Mouse (Mus musculus): ENCODE results near the gene Agxt2. TPM values are rescaled to one million over a fixed set of nuclear protein-coding genes. Genes with fewer than 3 reads are reported as not detected.

Gene Agxt2
- polyA plus RNA-seq, 1 experiment from 2014 or later = not detected

GRCm38 (mm10) chr15:10421138-10421784, 62.9 kb downstream of the Agxt2 start:
- H3K4me1 ChIP-seq (replicated peaks; ENCODE audit: control insufficient read depth, insufficient read depth, low read length) = peaks cover 7% of the 10 kb centered on the region
- no peaks in the 10 kb centered on the region for H3K36me3 ChIP-seq (replicated peaks; ENCODE audit: control insufficient read depth, insufficient read depth)
- H3K4me2 ChIP-seq (replicated peaks) = no peak overlapping the region
- DNase-seq (ENCODE audit: low spot score) (peak; percentile 48), ATAC-seq (ENCODE audit: low FRiP score) (peak; percentile 86)
- no peak overlapping the region for H3K9ac ChIP-seq
- H3K27me3 ChIP-seq (ENCODE audit: control insufficient read depth, insufficient read depth, low read length) = no peaks in the 10 kb centered on the region
- no peaks in the 10 kb centered on the region for H3K9me3 ChIP-seq (ENCODE audit: control insufficient read depth, low read length)
- WGBS = 12% methylated on average over 7 of the region's 7 CpGs
- H3K27ac ChIP-seq = no peak overlapping the region
- no peak overlapping the region for H3K4me3 ChIP-seq (replicated peaks; ENCODE audit: low read length)

- ATAC-seq (ENCODE audit: low FRiP score) = no peak; the same call in 1 of the 2 replicates
- H3K4me3 ChIP-seq (replicated peaks; ENCODE audit: low read length) = no peak overlapping the region
- 17% methylated on average over 1 of the region's 1 CpGs for WGBS
These were observed 63.4 kb downstream of the Agxt2 start for GRCm38 (mm10) chr15:10421785-10422144.

GRCm38 (mm10) chr15:10426124-10426523, 67.8 kb downstream of the Agxt2 start:
- DNase-seq (ENCODE audit: low spot score) (no peak), ATAC-seq (ENCODE audit: low FRiP score) (no peak)
- Histone ChIP-seq H3K9ac (no peak overlapping the region), H3K27me3 (ENCODE audit: control insufficient read depth, insufficient read depth, low read length) (no peaks in the 10 kb centered on the region), H3K4me1 (replicated peaks; ENCODE audit: control insufficient read depth, insufficient read depth, low read length) (peaks cover 7% of the 10 kb centered on the region), H3K4me3 (replicated peaks; ENCODE audit: low read length) (no peak overlapping the region), H3K9me3 (ENCODE audit: control insufficient read depth, low read length) (no peaks in the 10 kb centered on the region), H3K4me2 (replicated peaks) (no peak overlapping the region), H3K27ac (no peak overlapping the region), H3K36me3 (replicated peaks; ENCODE audit: control insufficient read depth, insufficient read depth) (no peaks in the 10 kb centered on the region)
- WGBS = 91% methylated on average over 6 of the region's 6 CpGs

More at GRCm38 (mm10) chr15:10421785-10422144, 63.4 kb downstream of the Agxt2 start:
- no peak for DNase-seq (ENCODE audit: low spot score)
- peaks cover 7% of the 10 kb centered on the region for H3K4me1 ChIP-seq (replicated peaks; ENCODE audit: control insufficient read depth, insufficient read depth, low read length)
- no peaks in the 10 kb centered on the region for H3K27me3 ChIP-seq (ENCODE audit: control insufficient read depth, insufficient read depth, low read length)
- no peak overlapping the region for H3K9ac ChIP-seq
- no peaks in the 10 kb centered on the region for H3K9me3 ChIP-seq (ENCODE audit: control insufficient read depth, low read length)
- H3K27ac ChIP-seq = no peak overlapping the region
- H3K4me2 ChIP-seq (replicated peaks) = no peak overlapping the region
- H3K36me3 ChIP-seq (replicated peaks; ENCODE audit: control insufficient read depth, insufficient read depth) = no peaks in the 10 kb centered on the region

GRCm38 (mm10) chr15:10426545-10427266, 68.4 kb downstream of the Agxt2 start:
- ATAC-seq (ENCODE audit: low FRiP score) = no peak
- H3K9ac ChIP-seq = no peak overlapping the region
- no peak for DNase-seq (ENCODE audit: low spot score)
- no peaks in the 10 kb centered on the region for H3K9me3 ChIP-seq (ENCODE audit: control insufficient read depth, low read length)
- no peaks in the 10 kb centered on the region for H3K27me3 ChIP-seq (ENCODE audit: control insufficient read depth, insufficient read depth, low read length)
- H3K27ac ChIP-seq = no peak overlapping the region
- no peaks in the 10 kb centered on the region for H3K36me3 ChIP-seq (replicated peaks; ENCODE audit: control insufficient read depth, insufficient read depth)
- H3K4me2 ChIP-seq (replicated peaks) = no peak overlapping the region
- H3K4me1 ChIP-seq (replicated peaks; ENCODE audit: control insufficient read depth, insufficient read depth, low read length) = peaks cover 3% of the 10 kb centered on the region
- H3K4me3 ChIP-seq (replicated peaks; ENCODE audit: low read length) = no peak overlapping the region
- WGBS = 93% methylated on average over 13 of the region's 13 CpGs

GRCm38 (mm10) chr15:10436893-10437292, 78.6 kb downstream of the Agxt2 start:
- WGBS = 74% methylated on average over 1 of the region's 1 CpGs
- Histone ChIP-seq H3K9ac (no peak overlapping the region), H3K27me3 (ENCODE audit: control insufficient read depth, insufficient read depth, low read length) (no peaks in the 10 kb centered on the region), H3K36me3 (replicated peaks; ENCODE audit: control insufficient read depth, insufficient read depth) (peaks cover 14% of the 10 kb centered on the region; the same call in 1 of the 2 replicates), H3K4me2 (replicated peaks) (no peak overlapping the region), H3K9me3 (ENCODE audit: control insufficient read depth, low read length) (0 out of 2 replicates have a peak, but pooled peaks cover 4% of the 10 kb centered on the region), H3K27ac (no peak overlapping the region), H3K4me1 (replicated peaks; ENCODE audit: control insufficient read depth, insufficient read depth, low read length) (no peaks in the 10 kb centered on the region), H3K4me3 (replicated peaks; ENCODE audit: low read length) (no peak overlapping the region)
- no peak for DNase-seq (ENCODE audit: low spot score)
- ATAC-seq (ENCODE audit: low FRiP score) = no peak

GRCm38 (mm10) chr15:10439963-10440362, 81.6 kb downstream of the Agxt2 start:
- ATAC-seq (ENCODE audit: low FRiP score) (no peak), DNase-seq (ENCODE audit: low spot score) (peak; percentile 46)
- H3K27me3 ChIP-seq (ENCODE audit: control insufficient read depth, insufficient read depth, low read length) = no peaks in the 10 kb centered on the region
- H3K4me2 ChIP-seq (replicated peaks) = no peak overlapping the region
- 0 out of 2 replicates have a peak, but pooled peaks cover 4% of the 10 kb centered on the region for H3K9me3 ChIP-seq (ENCODE audit: control insufficient read depth, low read length)
- WGBS = 73% methylated on average over 6 of the region's 6 CpGs
- no peaks in the 10 kb centered on the region for H3K4me1 ChIP-seq (replicated peaks; ENCODE audit: control insufficient read depth, insufficient read depth, low read length)
- H3K9ac ChIP-seq = no peak overlapping the region
- peaks cover 33% of the 10 kb centered on the region for H3K36me3 ChIP-seq (replicated peaks; ENCODE audit: control insufficient read depth, insufficient read depth)
- no peak overlapping the region for H3K4me3 ChIP-seq (replicated peaks; ENCODE audit: low read length)
- no peak overlapping the region for H3K27ac ChIP-seq

- H3K9me3 ChIP-seq (ENCODE audit: control insufficient read depth, low read length) = no peaks in the 10 kb centered on the region
- ATAC-seq (ENCODE audit: low FRiP score) (no peak), DNase-seq (ENCODE audit: low spot score) (no peak)
- no peak overlapping the region for H3K4me2 ChIP-seq (replicated peaks)
- no peak overlapping the region for H3K9ac ChIP-seq
- H3K4me3 ChIP-seq (replicated peaks; ENCODE audit: low read length) = no peak overlapping the region
- H3K27me3 ChIP-seq (ENCODE audit: control insufficient read depth, insufficient read depth, low read length) = no peaks in the 10 kb centered on the region
- H3K4me1 ChIP-seq (replicated peaks; ENCODE audit: control insufficient read depth, insufficient read depth, low read length) = no peaks in the 10 kb centered on the region
- H3K27ac ChIP-seq = no peak overlapping the region
- peaks cover 48% of the 10 kb centered on the region for H3K36me3 ChIP-seq (replicated peaks; ENCODE audit: control insufficient read depth, insufficient read depth)
- WGBS = 92% methylated on average over 9 of the region's 9 CpGs
These were observed 83.2 kb downstream of the Agxt2 start for GRCm38 (mm10) chr15:10441493-10441892.

- no peaks in the 10 kb centered on the region for H3K9me3 ChIP-seq (ENCODE audit: control insufficient read depth, low read length)
- no peak overlapping the region for H3K27ac ChIP-seq
- H3K27me3 ChIP-seq (ENCODE audit: control insufficient read depth, insufficient read depth, low read length) = no peaks in the 10 kb centered on the region
- no peak for ATAC-seq (ENCODE audit: low FRiP score)
- no peak overlapping the region for H3K4me2 ChIP-seq (replicated peaks)
- H3K4me1 ChIP-seq (replicated peaks; ENCODE audit: control insufficient read depth, insufficient read depth, low read length) = no peaks in the 10 kb centered on the region
- peaks cover 52% of the 10 kb centered on the region for H3K36me3 ChIP-seq (replicated peaks; ENCODE audit: control insufficient read depth, insufficient read depth)
- WGBS = 69% methylated on average over 1 of the region's 1 CpGs
- H3K4me3 ChIP-seq (replicated peaks; ENCODE audit: low read length) = no peak overlapping the region
- DNase-seq (ENCODE audit: low spot score) = no peak
- H3K9ac ChIP-seq = no peak overlapping the region
These were observed 83.9 kb downstream of the Agxt2 start for GRCm38 (mm10) chr15:10442275-10442674.

- Histone ChIP-seq H3K4me1 (replicated peaks; ENCODE audit: control insufficient read depth, insufficient read depth, low read length) (no peaks in the 10 kb centered on the region), H3K9me3 (ENCODE audit: control insufficient read depth, low read length) (no peaks in the 10 kb centered on the region), H3K4me3 (replicated peaks; ENCODE audit: low read length) (no peak overlapping the region), H3K27ac (no peak overlapping the region), H3K9ac (no peak overlapping the region), H3K27me3 (ENCODE audit: control insufficient read depth, insufficient read depth, low read length) (no peaks in the 10 kb centered on the region), H3K36me3 (replicated peaks; ENCODE audit: control insufficient read depth, insufficient read depth) (peaks cover 75% of the 10 kb centered on the region), H3K4me2 (replicated peaks) (no peak overlapping the region)
- ATAC-seq (ENCODE audit: low FRiP score) = no peak
- 88% methylated on average over 3 of the region's 3 CpGs for WGBS
- no peak for DNase-seq (ENCODE audit: low spot score)
These were observed 88.8 kb downstream of the Agxt2 start for GRCm38 (mm10) chr15:10447102-10447501.

All from hindbrain, embryonic 14.5 days (tissue).